Mouse (Mus musculus) spleen, adult 2 months (tissue): ENCODE results near the gene Apba2. TPM values are rescaled to one million over a fixed set of nuclear protein-coding genes. Genes with fewer than 3 reads are reported as not detected.

Experiments
- DNase-seq, 2 experiments: peaks; one replicate each; pipeline versions ENCODE4 v3.0.0 to v3.0.0-alpha.2; 2012 to 2021; ENCODE audit warnings: low spot score in 2 of 2, low read depth in 1 of 2
- H3K27ac ChIP-seq: fragments of 200-500 bp; 2 replicates; pipeline ENCODE4 v1.5.1; 2012; ENCODE audit warnings: low read length, inconsistent platforms; ENCODE audit not compliant: insufficient read depth
- H3K27me3 ChIP-seq: fragments of 200-500 bp; 2 replicates; pipeline ENCODE4 v1.6.1; 2012; ENCODE audit warnings: mild to moderate bottlenecking, moderate library complexity, low read length, inconsistent platforms; ENCODE audit not compliant: control insufficient read depth, insufficient read depth
- H3K36me3 ChIP-seq: fragments of 200-500 bp; 2 replicates; pipeline ENCODE4 v1.6.1; 2012; ENCODE audit warnings: mild to moderate bottlenecking, low read length, inconsistent platforms; ENCODE audit not compliant: control insufficient read depth, insufficient read depth
- H3K4me1 ChIP-seq: fragments of 200-500 bp; 2 replicates; pipeline ENCODE4 v1.6.1; 2011; ENCODE audit warnings: inconsistent platforms; ENCODE audit not compliant: control insufficient read depth, insufficient read depth, insufficient read length
- H3K4me3 ChIP-seq: fragments of 200-500 bp; 2 replicates; pipeline ENCODE4 v1.5.1; 2011; ENCODE audit warnings: mild to moderate bottlenecking, inconsistent platforms; ENCODE audit not compliant: insufficient read depth, insufficient read length; ENCODE audit errors: extremely low read depth
- CTCF ChIP-seq: fragments of 200-500 bp; IDR thresholded peaks from 2 replicates; pipeline ENCODE4 v1.5.1; 2011; ENCODE audit warnings: mild to moderate bottlenecking, inconsistent platforms; ENCODE audit not compliant: insufficient read depth, insufficient read length, insufficient replicate concordance; ENCODE audit errors: extremely low read depth
- POLR2A ChIP-seq: fragments of 200-500 bp; IDR thresholded peaks from 2 replicates; pipeline ENCODE4 v1.6.1; 2011; ENCODE audit warnings: low read depth, low read length, inconsistent platforms
- WGBS: fragments of 180-500 bp; shearing (Covaris S2); methylation state at CpG from one replicate; pipeline ENCODE4 v1.1.7; 2018; 5-methylcytosine and 5-hydroxymethylcytosine counted together
- polyA plus RNA-seq: library from polyadenylated mRNA; depleted of rRNA; stranded (reverse); fragments of >200 nt; gene quantifications from 2 replicates; pipeline ENCODE4 v1.2.3, GENCODE M21; 2012

Apba2 gene
- polyA plus RNA-seq, 1 experiment = 0.18 TPM

DNA sequence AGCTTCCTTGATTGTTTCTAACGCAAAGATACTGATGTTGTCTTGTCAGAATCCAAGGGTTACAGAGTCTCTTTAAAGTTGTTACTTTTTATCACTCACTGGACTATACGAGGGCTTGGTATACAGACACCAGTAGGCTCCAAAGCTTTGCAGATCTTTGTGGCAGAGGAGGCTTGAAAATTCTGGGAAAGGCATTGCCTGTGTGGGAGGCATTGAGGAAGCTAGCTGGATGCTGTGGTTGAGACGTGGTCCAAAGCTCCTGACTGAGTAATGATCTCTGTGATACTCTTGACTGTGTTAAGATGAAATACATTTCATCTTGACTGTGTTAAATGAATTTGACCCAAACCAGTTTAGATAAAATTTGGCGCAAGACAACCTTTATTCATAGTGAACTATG lies 84.6 kb downstream of the Apba2 start:
- WGBS = 82% methylated on average over 4 of the region's 4 CpGs
- no peaks in the 10 kb centered on the region for H3K36me3 ChIP-seq
- H3K4me1 ChIP-seq = no peaks in the 10 kb centered on the region
- DNase-seq = no peak
- H3K27me3 ChIP-seq = no peaks in the 10 kb centered on the region
- H3K4me3 ChIP-seq = no peak overlapping the region
- TF ChIP-seq POLR2A = no peak
- no peak for TF ChIP-seq CTCF
- H3K27ac ChIP-seq = no peak overlapping the region

DNA sequence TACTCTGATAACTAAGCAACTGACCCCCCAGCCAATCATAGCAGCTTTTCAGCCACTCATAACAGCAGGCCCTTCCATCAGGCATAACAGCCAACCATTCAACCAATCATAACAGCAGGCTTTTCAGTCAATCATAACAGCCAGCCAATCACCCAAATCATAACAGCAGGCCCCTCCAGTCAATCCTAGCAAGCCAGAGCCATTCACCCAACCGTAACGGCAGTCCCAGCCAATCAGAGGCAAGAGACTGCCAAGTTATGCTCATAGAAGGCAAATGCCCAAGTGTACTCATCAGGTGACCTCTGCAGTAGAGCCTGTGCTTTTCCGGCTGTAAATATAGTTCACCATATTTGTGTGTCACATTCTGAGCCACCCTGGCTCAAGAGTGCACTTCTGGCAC lies 85.1 kb downstream of the Apba2 start:
- no peak for DNase-seq
- 90% methylated on average over 3 of the region's 3 CpGs for WGBS
- Histone ChIP-seq H3K36me3 (no peaks in the 10 kb centered on the region), H3K4me1 (no peaks in the 10 kb centered on the region), H3K27ac (no peak overlapping the region), H3K4me3 (no peak overlapping the region), H3K27me3 (no peaks in the 10 kb centered on the region)
- TF ChIP-seq POLR2A = no peak
- TF ChIP-seq CTCF = no peak

DNA sequence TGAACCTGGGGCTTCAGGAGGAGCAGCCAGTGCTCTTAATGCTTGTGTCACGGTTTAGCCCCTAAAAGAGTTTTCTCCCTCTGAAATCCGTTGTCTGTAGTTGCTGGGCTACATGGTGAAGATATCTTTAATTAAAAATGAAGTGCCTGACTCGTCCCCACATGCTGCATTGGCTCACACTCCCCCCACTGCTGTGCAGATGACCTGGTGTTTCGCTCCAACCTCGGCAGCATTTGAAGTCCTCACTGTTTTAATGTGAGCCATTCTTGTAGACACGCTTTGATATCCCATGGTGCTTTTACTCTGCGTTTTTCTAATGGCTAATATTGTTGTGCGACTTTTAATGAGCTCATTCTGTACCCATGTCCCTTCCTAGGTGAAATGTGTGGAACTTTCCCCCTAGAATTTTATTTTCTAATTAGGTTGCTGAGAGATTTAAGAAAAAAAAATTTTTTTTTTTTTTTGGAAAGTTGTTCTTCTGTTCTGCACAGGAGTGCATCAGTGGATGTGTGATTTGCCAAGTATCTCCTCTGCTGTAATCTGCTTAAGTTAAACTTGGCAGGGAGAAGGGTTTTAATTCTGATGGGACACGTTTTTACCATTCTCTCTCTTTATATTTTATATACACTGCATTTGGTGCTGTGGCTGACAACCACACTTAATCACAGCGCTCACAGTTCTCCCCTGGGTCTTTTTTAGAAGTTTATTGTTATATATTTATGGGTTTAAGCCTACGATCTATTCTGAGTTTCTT lies 87.3 kb downstream of the Apba2 start:
- DNase-seq = no peak
- Histone ChIP-seq H3K27ac (no peak overlapping the region), H3K4me1 (no peaks in the 10 kb centered on the region), H3K27me3 (no peaks in the 10 kb centered on the region), H3K36me3 (no peaks in the 10 kb centered on the region), H3K4me3 (no peak overlapping the region)
- WGBS = 75% methylated on average over 11 of the region's 11 CpGs
- TF ChIP-seq POLR2A (no peak), CTCF (no peak)

DNA sequence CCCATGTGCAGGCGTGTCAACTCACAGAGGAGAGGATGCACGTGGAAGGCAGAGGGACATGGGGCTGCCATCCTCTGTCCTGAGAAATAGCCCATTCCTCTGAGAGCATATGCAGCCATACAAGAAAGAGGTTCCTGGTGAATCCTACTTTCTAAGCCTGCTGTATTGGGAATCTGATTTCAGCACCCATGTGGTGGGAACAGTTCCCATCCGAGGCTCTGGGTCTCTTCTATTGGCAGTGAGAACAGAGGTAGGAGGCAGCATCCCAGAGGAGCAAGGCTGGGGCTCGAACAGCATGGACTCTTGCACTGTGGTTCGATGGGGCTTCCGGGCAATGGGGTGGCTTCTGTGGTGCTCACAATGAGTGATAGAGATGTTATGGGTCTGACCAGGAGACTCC lies 93.8 kb downstream of the Apba2 start:
- no peak for TF ChIP-seq POLR2A
- no peak for TF ChIP-seq CTCF
- Histone ChIP-seq H3K27ac (no peak overlapping the region), H3K36me3 (no peaks in the 10 kb centered on the region), H3K4me3 (no peak overlapping the region), H3K4me1 (no peaks in the 10 kb centered on the region), H3K27me3 (no peaks in the 10 kb centered on the region)
- WGBS = 68% methylated on average over 6 of the region's 6 CpGs
- DNase-seq = no peak

DNA sequence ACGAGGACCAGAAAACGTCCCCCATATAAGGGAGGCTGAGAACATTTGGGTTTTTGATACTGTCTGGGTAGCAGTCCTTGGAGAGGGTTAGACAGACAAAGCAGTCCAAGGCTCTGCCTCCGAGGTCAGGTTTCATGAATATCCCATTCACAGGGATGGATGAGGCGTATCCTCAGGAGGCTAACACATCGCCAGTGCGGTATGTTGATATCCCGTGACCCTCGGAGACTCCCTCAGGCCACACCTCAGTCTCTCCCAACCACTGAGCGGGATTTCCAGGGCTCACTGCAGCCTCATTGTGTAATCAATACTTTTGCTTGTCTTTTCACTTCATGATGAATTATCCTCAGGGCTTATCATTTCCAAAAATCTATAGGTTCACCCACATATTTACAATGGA lies 95.1 kb downstream of the Apba2 start:
- no peak for TF ChIP-seq POLR2A
- no peak for TF ChIP-seq CTCF
- no peaks in the 10 kb centered on the region for H3K27me3 ChIP-seq
- 87% methylated on average over 9 of the region's 9 CpGs for WGBS
- DNase-seq = no peak
- no peaks in the 10 kb centered on the region for H3K36me3 ChIP-seq
- H3K4me3 ChIP-seq = no peak overlapping the region
- no peaks in the 10 kb centered on the region for H3K4me1 ChIP-seq
- H3K27ac ChIP-seq = no peak overlapping the region

DNA sequence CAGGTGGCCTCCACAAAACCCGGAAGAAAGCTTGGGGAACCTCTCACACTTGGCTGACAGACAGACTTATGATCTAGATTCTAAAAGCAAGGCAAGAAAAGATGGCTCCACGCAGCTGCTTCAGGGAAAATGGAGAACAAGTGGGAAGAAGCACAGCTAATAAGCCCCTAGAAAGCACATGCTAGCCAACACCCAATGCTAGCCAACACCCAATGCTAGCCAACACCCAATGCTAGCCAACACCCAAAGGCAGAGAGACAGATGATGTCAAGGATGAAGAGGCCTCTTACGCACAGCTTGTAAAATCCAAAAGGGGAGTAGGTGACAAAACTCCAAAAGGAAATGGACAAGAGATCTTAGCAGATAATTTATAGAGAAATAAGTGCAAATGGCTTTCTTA lies 108.4 kb downstream of the Apba2 start:
- TF ChIP-seq CTCF = no peak
- no peak for TF ChIP-seq POLR2A
- Histone ChIP-seq H3K27me3 (no peaks in the 10 kb centered on the region), H3K4me1 (no peaks in the 10 kb centered on the region), H3K36me3 (no peaks in the 10 kb centered on the region), H3K4me3 (no peak overlapping the region), H3K27ac (no peak overlapping the region)
- DNase-seq = no peak
- 88% methylated on average over 3 of the region's 3 CpGs for WGBS

DNA sequence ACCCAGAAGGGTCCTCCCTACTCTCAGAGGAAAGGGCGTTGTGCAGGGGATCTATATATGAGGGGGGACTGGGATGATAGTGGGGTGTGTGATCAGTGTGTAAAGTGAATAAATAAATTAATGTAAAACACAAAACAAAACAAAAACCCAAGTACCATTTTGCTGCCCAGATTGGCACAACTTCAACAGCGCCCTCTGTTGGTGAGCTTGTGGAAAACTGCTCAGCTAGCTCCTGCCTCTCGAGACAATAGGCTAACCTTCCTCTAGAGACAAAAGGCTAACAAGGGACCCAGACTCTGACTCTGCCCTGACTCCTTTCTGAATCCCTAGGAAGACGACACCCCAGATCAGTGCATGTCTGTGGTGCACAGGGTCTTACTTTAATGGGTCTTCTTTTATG lies 109.4 kb downstream of the Apba2 start:
- TF ChIP-seq CTCF (no peak), POLR2A (no peak)
- no peak for DNase-seq
- no peaks in the 10 kb centered on the region for H3K36me3 ChIP-seq
- no peaks in the 10 kb centered on the region for H3K4me1 ChIP-seq
- WGBS = 70% methylated on average over 4 of the region's 4 CpGs
- H3K4me3 ChIP-seq = no peak overlapping the region
- H3K27me3 ChIP-seq = no peaks in the 10 kb centered on the region
- no peak overlapping the region for H3K27ac ChIP-seq
